Mouse (Mus musculus) ovary, adult 2 months (tissue): ENCODE results near the gene Mrpl23. TPM values are rescaled to one million over a fixed set of nuclear protein-coding genes. Genes with fewer than 3 reads are reported as not detected.

Experiments used
- polyA plus RNA-seq: library from polyadenylated mRNA; depleted of rRNA; stranded (reverse); fragments of >200 nt; gene quantifications from 2 replicates; pipeline ENCODE4 v1.2.3, GENCODE M21; 2012; rRNA removed

Gene Mrpl23
- polyA plus RNA-seq, result 19.4 and 24.4 TPM in 2 replicates

GRCm38 (mm10) chr7:142532671-142533058 lies at the start of gene Mrpl23:
Gene Mrpl23 (plus strand): TSS chr7:142532686.

GRCm38 (mm10) chr7:142498575-142498974 lies 33.9 kb upstream of the Mrpl23 start, which contains the start of gene Tnnt3:
Gene Tnnt3 (plus strand): TSS chr7:142498836.

Other genes starting within 250 kb of the Mrpl23 start
- gene Krtap5-1, start 235.6 kb upstream of the Mrpl23 start, polyA plus RNA-seq, result not detected in 2 replicates
- not detected in 2 replicates for gene Krtap5-4, start 229.1 kb upstream of the Mrpl23 start, polyA plus RNA-seq
- 5.0 and 5.6 TPM in 2 replicates for gene Ifitm10, start 158.9 kb upstream of the Mrpl23 start, polyA plus RNA-seq
- 0.52 and 2.4 TPM in 2 replicates for gene Gm49369, start 150.0 kb upstream of the Mrpl23 start, polyA plus RNA-seq
- 813 and 888 TPM in 2 replicates for gene Ctsd, start 144.6 kb upstream of the Mrpl23 start, polyA plus RNA-seq
- gene Syt8, start 97.8 kb upstream of the Mrpl23 start, polyA plus RNA-seq, result 2.1 and 7.7 TPM in 2 replicates
- gene Tnni2, start 90.9 kb upstream of the Mrpl23 start, polyA plus RNA-seq, result 6.2 and 8.1 TPM in 2 replicates
- 134 and 175 TPM in 2 replicates for gene Lsp1, start 71.9 kb upstream of the Mrpl23 start, polyA plus RNA-seq
- 1.6 and 4.3 TPM in 2 replicates for gene Tnnt3, start 33.9 kb upstream of the Mrpl23 start, polyA plus RNA-seq
- gene Igf2, start 134.1 kb downstream of the Mrpl23 start, polyA plus RNA-seq, result 43.7 and 48.8 TPM in 2 replicates
- not detected in 2 replicates for gene Gm49394, start 137.3 kb downstream of the Mrpl23 start, polyA plus RNA-seq
- gene Ins2, start 210.7 kb downstream of the Mrpl23 start, polyA plus RNA-seq, result not detected in 2 replicates